In the genomic region with DNA sequence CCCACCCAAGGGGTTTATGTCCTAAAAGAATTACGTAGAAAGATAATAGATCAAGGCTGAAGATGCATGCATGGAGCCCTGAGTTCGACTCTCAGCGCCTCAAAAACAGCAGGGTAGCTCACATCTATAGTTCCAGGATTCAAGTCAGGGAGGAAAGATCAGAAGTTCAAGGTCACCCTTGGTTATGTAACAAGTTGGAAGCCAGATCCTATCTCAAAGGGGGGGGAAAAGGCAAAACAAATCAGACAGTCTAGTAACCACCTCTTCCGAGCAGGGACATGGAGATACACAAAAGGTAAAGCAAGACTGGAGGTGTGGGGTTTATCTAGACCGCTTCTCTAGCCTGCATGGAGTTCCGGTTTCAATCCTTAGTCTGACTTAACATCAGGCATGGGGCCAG, we compare ENCODE assay signal across 25 mouse cellular contexts. TPM values are rescaled to one million over a fixed set of nuclear protein-coding genes. Genes with fewer than 3 reads are reported as not detected.
"Had no signal": no experiment of that assay in that cellular context is flagged by ENCODE, and none has a peak within 500 bp of the region (broad histone marks: within the 10 kb centered on the region; RNA-seq: fewer than 3 reads in every experiment).

No protein-coding gene starts in this region.

- H3K9me3 ChIP-seq: lung, embryonic 15.5 days; midbrain, embryonic 13.5 days; midbrain, embryonic 15.5 days; neural tube, embryonic 12.5 days; stomach, embryonic 15.5 days had no signal

- H3K4me3 ChIP-seq: lung, embryonic 15.5 days; megakaryocyte, embryonic 14.5 days; midbrain, embryonic 13.5 days; midbrain, embryonic 15.5 days; neural tube, embryonic 12.5 days; stomach, embryonic 15.5 days had no signal

- H3K27ac ChIP-seq: lung, embryonic 15.5 days; macrophage; midbrain, embryonic 13.5 days; midbrain, embryonic 15.5 days; neural tube, embryonic 12.5 days; stomach, embryonic 15.5 days; stomach, postnatal 0 days had no signal

- H3K36me3 ChIP-seq: lung, embryonic 15.5 days; stomach, embryonic 15.5 days had no signal

- ATAC-seq: lung, postnatal 0 days; midbrain, embryonic 13.5 days; midbrain, embryonic 15.5 days had no signal

- DNase-seq: lung, adult 2 months; lung, postnatal 14 days; lung, postnatal 36 days; right cerebral cortex, postnatal 14 days; thymus, adult 2 months; thymus, postnatal 25 days; thymus, postnatal 4 days had no signal

- H3K4me2 ChIP-seq: lung, embryonic 15.5 days; midbrain, embryonic 11.5 days; midbrain, embryonic 13.5 days; midbrain, embryonic 15.5 days; neural tube, embryonic 12.5 days; stomach, embryonic 15.5 days had no signal

- H3K9ac ChIP-seq: lung, embryonic 15.5 days; midbrain, embryonic 13.5 days; midbrain, embryonic 15.5 days; neural tube, embryonic 12.5 days; stomach, embryonic 15.5 days had no signal

RNA-seq across cellular contexts. Expression of a gene that starts 2.1 kb away (rescaled TPM):
- total RNA-seq: megakaryocyte progenitor cell, adult 5-6 weeks; midbrain, postnatal 0 days; monocyte, adult 5-6 weeks; neutrophil, adult 5-6 weeks had no signal
- polyA plus RNA-seq: lung, adult 2 months; lung, embryonic 15.5 days; lung, postnatal 0 days; macrophage; midbrain, embryonic 11.5 days; midbrain, embryonic 15.5 days; midbrain, postnatal 0 days; neural tube, embryonic 12.5 days; neural tube, embryonic 14.5 days; spleen, adult 2 months; stomach, embryonic 15.5 days; stomach, postnatal 0 days; thymus, adult 2 months; urinary bladder, adult 2 months had no signal

RNA-seq across cellular contexts. Expression of a gene that starts 6.6 kb away (rescaled TPM):
- total RNA-seq: megakaryocyte progenitor cell, adult 5-6 weeks; monocyte, adult 5-6 weeks; neutrophil, adult 5-6 weeks had no signal
- polyA plus RNA-seq: macrophage had no signal

RNA-seq across cellular contexts. Expression of a gene that starts 16.9 kb away (rescaled TPM):
- total RNA-seq: megakaryocyte progenitor cell, adult 5-6 weeks; midbrain, postnatal 0 days; monocyte, adult 5-6 weeks had no signal
- polyA plus RNA-seq: lung, adult 2 months; lung, embryonic 15.5 days; lung, postnatal 0 days; macrophage; midbrain, embryonic 11.5 days; midbrain, embryonic 13.5 days; midbrain, postnatal 0 days; neural tube, embryonic 12.5 days; neural tube, embryonic 14.5 days; spleen, adult 2 months; stomach, embryonic 15.5 days; stomach, postnatal 0 days; testis, adult 2 months; thymus, adult 2 months; urinary bladder, adult 2 months had no signal

RNA-seq across cellular contexts. Expression of a gene that starts 18.6 kb away (rescaled TPM):
- total RNA-seq: megakaryocyte progenitor cell, adult 5-6 weeks; midbrain, postnatal 0 days; monocyte, adult 5-6 weeks; neutrophil, adult 5-6 weeks had no signal
- polyA plus RNA-seq: lung, adult 2 months; lung, embryonic 15.5 days; lung, postnatal 0 days; macrophage; midbrain, embryonic 11.5 days; midbrain, embryonic 13.5 days; midbrain, embryonic 15.5 days; midbrain, postnatal 0 days; neural tube, embryonic 12.5 days; neural tube, embryonic 14.5 days; spleen, adult 2 months; stomach, embryonic 15.5 days; stomach, postnatal 0 days; testis, adult 2 months; thymus, adult 2 months; urinary bladder, adult 2 months had no signal
